Mouse (Mus musculus) erythroblast, embryonic 14.5 days (primary cell): ENCODE results near the gene Rom1. TPM values are rescaled to one million over a fixed set of nuclear protein-coding genes. Genes with fewer than 3 reads are reported as not detected.
"Not testable (repeated sequence)": the region's sequence is repeated elsewhere in the genome, so short reads cannot be mapped to it uniquely, and the experiment has no call there.

Source experiments
- H3K27me3 ChIP-seq: 2 replicates; pipeline ENCODE4 v1.6.1; 2012; ENCODE audit warnings: inconsistent platforms; ENCODE audit not compliant: control insufficient read depth
- H3K36me3 ChIP-seq: 2 replicates; pipeline ENCODE4 v1.6.1; 2012; ENCODE audit warnings: mild to moderate bottlenecking, inconsistent platforms; ENCODE audit not compliant: control insufficient read depth
- H3K4me1 ChIP-seq: 2 replicates; pipeline ENCODE4 v1.6.1; 2012; ENCODE audit warnings: inconsistent platforms; ENCODE audit not compliant: control insufficient read depth
- H3K4me3 ChIP-seq: replicated peaks from 2 replicates; pipeline ENCODE3; 2012; ENCODE audit warnings: moderate library complexity, mild to moderate bottlenecking, inconsistent platforms
- H3K9me3 ChIP-seq: 2 replicates; pipeline ENCODE4 v1.6.1; 2012; ENCODE audit warnings: low read length, inconsistent platforms, mixed read lengths; ENCODE audit not compliant: control insufficient read depth
- GATA1 ChIP-seq: IDR thresholded peaks from 2 replicates; pipeline ENCODE4 v1.6.1; 2012; ENCODE audit warnings: low read length, inconsistent platforms, mixed read lengths
- TAL1 ChIP-seq: IDR thresholded peaks from 3 replicates; pipeline ENCODE4 v1.6.1; 2012; ENCODE audit warnings: low read length, inconsistent platforms, mixed read lengths
- polyA plus RNA-seq: library from polyadenylated mRNA; stranded (reverse); fragments of >175 nt; gene quantifications from 2 replicates; pipeline ENCODE4 v1.2.3, GENCODE M21; 2012

The Rom1 gene
- 0.42 and 0.57 TPM in 2 replicates for polyA plus RNA-seq

DNA sequence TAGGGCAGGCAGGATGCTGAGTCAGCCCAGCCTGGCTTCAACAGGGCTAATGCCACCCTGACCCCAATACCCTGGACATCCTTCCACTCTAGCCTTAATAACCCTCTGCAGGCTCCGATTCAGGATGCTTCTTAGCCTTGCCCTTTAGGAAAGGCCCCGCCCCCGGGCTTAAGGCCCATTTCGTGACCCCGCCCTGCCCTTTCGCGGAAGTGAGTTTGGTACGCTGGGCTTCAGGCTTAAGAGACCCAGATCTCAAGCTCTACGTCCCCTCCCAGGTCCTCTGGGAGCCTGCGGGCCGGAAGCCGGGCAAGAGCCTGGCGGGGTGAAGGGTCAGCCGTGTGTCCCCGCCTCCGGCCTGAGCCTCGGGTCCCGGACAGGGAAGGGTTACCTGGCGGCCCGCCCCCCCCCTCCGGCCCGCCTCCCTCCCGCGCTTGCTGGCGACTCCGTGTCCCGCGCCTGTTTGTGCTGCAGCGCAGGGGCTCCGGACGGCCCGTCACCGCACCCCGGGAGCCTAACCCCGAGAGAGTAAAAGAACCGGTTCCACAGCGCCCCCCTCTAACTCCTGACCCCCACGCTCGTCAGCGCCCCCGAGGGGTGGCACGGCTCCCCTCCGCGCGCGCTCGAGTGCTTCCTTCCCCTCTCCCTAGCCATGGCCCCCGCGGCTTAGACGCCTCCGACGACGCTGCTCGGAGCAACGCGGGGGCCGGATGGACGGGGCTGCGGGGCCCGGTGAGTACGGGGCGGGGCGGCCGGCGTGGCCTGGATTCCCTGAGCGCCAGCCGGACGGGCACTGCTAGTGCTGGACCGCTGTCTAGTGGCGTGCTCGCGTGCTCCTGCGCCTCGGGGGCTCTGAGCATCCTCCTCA lies at the start of gene Rom1, which contains the start of gene Eml3:
Rom1 (minus strand) TSS at position 133 of the 865 bp plus-strand sequence.
Eml3 (plus strand) TSS at position 329 of the 865 bp plus-strand sequence.
- peaks cover 68% of the 10 kb centered on the region for H3K4me1 ChIP-seq
- no peaks in the 10 kb centered on the region for H3K27me3 ChIP-seq
- H3K4me3 ChIP-seq, result peak within 1 kb of the TSS; percentile 84
- H3K9me3 ChIP-seq, result no peaks in the 10 kb centered on the region
- no peak for TF ChIP-seq TAL1
- TF ChIP-seq GATA1, result no peak
- H3K36me3 ChIP-seq, result peaks cover 67% of the 10 kb centered on the region

DNA sequence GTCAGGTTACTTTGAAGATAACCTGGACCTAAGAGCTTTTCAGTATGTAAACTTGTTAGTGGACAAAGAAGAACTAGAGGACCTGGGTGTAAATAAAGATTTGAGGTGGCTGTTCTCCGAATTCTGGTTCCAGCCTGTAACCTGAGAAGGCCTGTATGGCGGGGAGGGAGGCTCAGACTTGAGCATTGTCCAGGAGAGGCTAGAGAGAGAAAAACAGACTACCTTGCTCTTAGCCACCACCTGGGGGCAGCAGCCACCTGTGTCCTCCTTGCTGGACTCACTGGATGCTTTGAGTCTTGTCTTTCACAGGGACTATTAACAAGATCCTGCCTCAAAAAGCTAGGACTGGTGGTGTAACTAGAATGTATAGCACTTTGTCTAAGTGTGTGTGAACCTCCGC lies 47.4 kb upstream of the Rom1 start:
- H3K4me1 ChIP-seq, result peaks cover 5% of the 10 kb centered on the region
- H3K27me3 ChIP-seq, result no peaks in the 10 kb centered on the region
- peaks cover 97% of the 10 kb centered on the region for H3K36me3 ChIP-seq
- H3K9me3 ChIP-seq, result no peaks in the 10 kb centered on the region
- no peak for TF ChIP-seq GATA1
- TF ChIP-seq TAL1, result no peak
- H3K4me3 ChIP-seq, result no peak overlapping the region

DNA sequence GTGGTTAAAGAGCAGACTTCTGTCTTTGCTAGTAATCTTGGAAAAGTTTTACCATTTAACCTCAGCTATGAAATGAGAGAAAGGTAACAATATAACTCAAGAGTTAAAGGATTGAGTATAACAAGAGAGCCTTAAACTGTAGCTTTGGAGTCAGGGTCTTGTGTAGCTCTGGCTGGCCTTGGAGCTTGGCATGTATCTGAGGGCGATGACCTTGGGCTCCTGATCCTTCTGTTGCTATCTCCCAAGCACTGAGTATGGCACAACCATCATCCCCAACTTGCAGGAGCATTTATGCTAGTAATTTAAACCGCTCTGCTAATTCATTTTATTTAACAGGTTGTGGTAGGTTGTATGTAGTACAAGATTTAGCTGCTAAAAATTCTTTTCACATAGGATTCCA lies 46.3 kb upstream of the Rom1 start:
- H3K4me3 ChIP-seq, result no peak overlapping the region
- TF ChIP-seq TAL1 (no peak), GATA1 (no peak)
- H3K27me3 ChIP-seq, result no peaks in the 10 kb centered on the region
- H3K4me1 ChIP-seq, result peaks cover 10% of the 10 kb centered on the region
- peaks cover 100% of the 10 kb centered on the region for H3K36me3 ChIP-seq
- no peaks in the 10 kb centered on the region for H3K9me3 ChIP-seq

DNA sequence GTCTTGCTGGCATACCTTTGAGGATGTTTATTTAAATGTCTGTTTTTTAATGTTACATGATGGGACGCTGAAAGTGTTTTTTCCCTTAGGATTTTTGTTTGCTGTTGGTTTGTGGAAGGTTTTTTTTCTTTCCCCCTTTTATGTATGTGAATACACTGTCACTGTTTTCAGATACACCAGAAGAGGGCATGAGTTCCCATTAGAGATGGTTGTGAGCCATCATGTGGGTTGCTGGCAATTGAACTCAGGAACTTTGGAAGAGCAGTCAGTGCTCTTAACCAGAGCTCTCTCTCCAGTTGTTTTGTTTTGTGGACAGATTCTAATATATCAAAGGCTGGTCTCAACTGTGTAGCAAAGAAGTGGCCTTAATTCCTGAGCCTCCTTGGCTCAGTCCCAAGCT lies 45.5 kb upstream of the Rom1 start:
- Histone ChIP-seq H3K4me1 (peaks cover 12% of the 10 kb centered on the region), H3K36me3 (peaks cover 100% of the 10 kb centered on the region), H3K9me3 (no peaks in the 10 kb centered on the region), H3K4me3 (no peak overlapping the region), H3K27me3 (no peaks in the 10 kb centered on the region)
- TF ChIP-seq TAL1 (no peak), GATA1 (no peak)

DNA sequence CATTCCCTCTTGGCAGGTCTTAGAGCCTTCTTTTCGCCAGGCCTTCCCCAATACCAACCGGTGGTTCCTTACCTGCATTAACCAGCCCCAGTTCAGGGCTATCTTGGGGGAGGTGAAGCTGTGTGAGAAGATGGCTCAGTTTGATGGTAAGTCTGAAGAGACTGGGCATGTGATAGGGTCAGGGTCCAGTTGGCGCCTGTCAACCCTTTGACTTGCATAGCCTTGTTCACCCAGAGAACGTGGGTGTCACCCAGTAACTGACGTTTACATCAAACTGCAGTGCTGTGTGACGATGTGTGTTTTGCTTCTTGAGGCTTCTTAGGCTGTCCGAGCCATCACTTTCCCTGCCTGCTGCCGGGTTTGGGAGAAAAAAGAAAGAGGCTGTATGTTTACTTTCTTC lies 43.3 kb upstream of the Rom1 start:
- H3K4me1 ChIP-seq, result peaks cover 30% of the 10 kb centered on the region
- not testable (repeated sequence) for H3K9me3 ChIP-seq, H3K4me3 ChIP-seq, H3K27me3 ChIP-seq
- H3K36me3 ChIP-seq, result peaks cover 91% of the 10 kb centered on the region

DNA sequence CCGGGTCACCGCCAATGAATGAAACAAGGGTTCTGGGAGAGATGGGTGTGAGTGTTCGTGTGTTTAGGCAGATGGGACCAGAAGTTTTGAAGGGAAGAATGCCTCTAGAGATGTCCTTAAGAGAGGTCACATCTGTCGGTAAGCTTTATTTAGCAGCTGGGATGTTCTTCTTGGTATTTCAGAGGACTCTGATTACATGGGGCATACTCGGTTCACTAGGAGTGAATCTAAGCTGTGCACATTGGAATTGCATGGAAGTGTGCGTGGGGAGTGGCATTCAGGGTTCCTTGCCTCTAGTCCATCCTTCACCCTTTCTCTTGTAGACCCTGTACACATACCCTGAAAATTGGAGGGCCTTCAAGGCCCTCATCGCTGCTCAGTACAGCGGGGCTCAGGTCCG lies 38.7 kb upstream of the Rom1 start:
- TF ChIP-seq TAL1, result no peak
- TF ChIP-seq GATA1, result no peak
- Histone ChIP-seq H3K36me3 (peaks cover 79% of the 10 kb centered on the region), H3K4me3 (peak overlapping the region; percentile 77), H3K4me1 (peaks cover 50% of the 10 kb centered on the region), H3K9me3 (no peaks in the 10 kb centered on the region), H3K27me3 (no peaks in the 10 kb centered on the region)

DNA sequence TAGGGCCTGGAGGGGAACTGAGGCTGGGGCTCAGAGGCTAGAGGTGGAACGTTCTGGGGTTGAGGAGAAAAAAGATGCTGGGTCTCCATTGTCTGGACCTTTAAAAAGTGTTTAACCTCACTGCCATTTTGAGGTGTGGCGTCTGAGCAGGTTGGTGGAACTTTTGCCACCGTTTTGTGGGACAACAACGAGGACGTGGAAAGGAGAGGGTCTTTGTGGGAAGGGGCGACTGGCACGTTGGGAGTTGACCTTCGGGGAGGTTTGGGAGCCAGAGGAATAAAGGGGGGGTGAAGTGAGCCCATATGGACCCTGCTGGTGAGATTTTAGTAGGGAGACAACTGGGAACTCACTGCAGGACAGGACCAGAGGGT lies 38.2 kb upstream of the Rom1 start:
- H3K4me1 ChIP-seq, result peaks cover 50% of the 10 kb centered on the region
- no peak for TF ChIP-seq GATA1
- TF ChIP-seq TAL1, result no peak
- peak overlapping the region; percentile 77 for H3K4me3 ChIP-seq
- no peaks in the 10 kb centered on the region for H3K27me3 ChIP-seq
- H3K36me3 ChIP-seq, result peaks cover 79% of the 10 kb centered on the region
- H3K9me3 ChIP-seq, result no peaks in the 10 kb centered on the region

DNA sequence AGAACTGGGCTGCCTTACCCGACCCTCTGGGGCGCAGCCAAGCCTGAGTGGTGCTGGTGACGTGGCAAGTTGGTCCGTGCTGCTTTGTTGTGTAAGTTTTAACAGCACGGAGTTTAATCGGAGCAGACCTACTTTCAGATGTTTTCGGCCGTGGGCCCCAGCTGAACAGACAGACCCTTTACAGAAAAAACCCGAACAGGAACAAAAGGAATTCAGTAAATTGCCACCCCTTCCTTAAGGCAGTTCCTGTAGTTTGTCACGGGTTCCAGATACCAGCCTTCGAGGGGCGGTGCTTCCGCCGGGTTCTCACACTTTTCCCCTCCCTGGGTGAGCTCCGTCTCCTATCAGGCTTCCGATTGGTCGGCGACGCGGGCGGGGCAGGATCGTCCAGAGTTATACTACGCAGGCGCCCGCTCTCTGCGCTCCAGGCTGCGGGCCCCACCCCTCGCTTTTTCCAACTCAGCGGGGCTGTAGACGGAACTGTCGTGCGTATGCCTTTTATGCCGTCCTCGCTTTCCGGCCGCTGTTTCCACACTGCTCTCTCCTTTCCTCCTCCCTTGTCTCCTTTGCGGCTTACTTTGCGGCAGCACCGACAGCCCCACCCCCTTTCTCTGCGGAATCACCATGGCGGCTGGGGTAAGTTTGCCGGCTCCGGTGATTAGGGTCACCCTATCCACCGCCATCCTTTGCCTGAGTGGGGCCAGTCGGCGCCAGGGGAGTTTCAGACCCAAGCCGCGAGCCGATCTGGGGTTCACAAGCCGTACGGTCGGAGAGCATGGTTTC lies 37.6 kb upstream of the Rom1 start, which contains the start of gene Eef1g:
Eef1g (plus strand) TSS at position 452 of the 783 bp plus-strand sequence.
- peaks cover 50% of the 10 kb centered on the region for H3K4me1 ChIP-seq
- peak within 1 kb of the TSS; percentile 77 for H3K4me3 ChIP-seq
- H3K36me3 ChIP-seq, result peaks cover 79% of the 10 kb centered on the region
- TF ChIP-seq GATA1 (no peak), TAL1 (no peak)
- no peaks in the 10 kb centered on the region for H3K27me3 ChIP-seq
- H3K9me3 ChIP-seq, result no peaks in the 10 kb centered on the region

DNA sequence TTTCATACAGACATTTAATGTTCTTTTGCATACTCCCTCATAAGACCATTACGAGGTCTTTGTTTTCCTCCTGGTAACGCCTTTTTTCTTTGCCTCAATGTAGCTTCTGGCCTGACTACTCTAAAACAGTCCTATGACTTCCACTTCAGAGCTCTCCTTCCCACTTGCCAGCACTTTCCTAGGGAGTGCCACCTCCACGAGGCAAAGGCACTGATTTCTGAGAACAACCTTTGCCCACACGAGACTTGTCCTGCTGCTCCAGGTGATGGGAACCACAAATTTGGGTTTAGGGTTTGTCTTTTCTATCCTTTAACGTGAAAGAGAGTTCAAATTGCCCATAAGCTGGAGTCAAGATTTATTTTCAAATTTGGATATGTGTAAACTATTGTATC lies 37.0 kb upstream of the Rom1 start:
- TF ChIP-seq GATA1 (no peak), TAL1 (no peak)
- Histone ChIP-seq H3K36me3 (peaks cover 79% of the 10 kb centered on the region), H3K4me3 (peak overlapping the region; percentile 77), H3K27me3 (no peaks in the 10 kb centered on the region), H3K9me3 (no peaks in the 10 kb centered on the region), H3K4me1 (peaks cover 49% of the 10 kb centered on the region)
